Mouse (Mus musculus) urinary bladder, postnatal 36 days (tissue): ENCODE measurements around the gene Pbx3.

Source experiments
- DNase-seq, 2 experiments: peaks; one replicate each; pipeline ENCODE4 v3.0.0; 2022; ENCODE audit warnings: low spot score in 2 of 2, mixed read lengths in 1 of 2

Pbx3 gene

DNA sequence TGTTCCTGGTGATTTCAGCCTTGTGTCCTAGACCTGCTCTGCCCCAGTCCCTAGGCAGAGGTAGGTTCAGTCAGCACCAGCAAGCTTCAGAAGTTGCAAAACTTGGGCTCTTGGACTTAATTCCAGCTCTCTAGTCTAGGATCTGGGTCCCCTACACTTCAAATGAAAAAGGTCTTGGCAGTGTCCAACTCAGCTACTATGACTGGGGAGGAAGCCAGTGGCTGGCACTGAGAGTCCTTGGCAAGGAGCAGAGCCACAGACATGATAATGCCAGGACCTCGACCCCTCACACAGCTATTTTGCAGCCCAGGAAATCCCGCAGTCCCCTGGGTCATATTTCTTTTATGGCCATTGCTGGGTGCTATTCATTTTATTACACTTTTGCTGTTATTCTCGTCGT lies 225.9 kb downstream of the Pbx3 start:
- peak in 1 of 2 experiments; percentile 53 for DNase-seq

GRCm38 (mm10) chr2:34146431-34146830 lies 226.5 kb downstream of the Pbx3 start:
- DNase-seq = no peak

DNA sequence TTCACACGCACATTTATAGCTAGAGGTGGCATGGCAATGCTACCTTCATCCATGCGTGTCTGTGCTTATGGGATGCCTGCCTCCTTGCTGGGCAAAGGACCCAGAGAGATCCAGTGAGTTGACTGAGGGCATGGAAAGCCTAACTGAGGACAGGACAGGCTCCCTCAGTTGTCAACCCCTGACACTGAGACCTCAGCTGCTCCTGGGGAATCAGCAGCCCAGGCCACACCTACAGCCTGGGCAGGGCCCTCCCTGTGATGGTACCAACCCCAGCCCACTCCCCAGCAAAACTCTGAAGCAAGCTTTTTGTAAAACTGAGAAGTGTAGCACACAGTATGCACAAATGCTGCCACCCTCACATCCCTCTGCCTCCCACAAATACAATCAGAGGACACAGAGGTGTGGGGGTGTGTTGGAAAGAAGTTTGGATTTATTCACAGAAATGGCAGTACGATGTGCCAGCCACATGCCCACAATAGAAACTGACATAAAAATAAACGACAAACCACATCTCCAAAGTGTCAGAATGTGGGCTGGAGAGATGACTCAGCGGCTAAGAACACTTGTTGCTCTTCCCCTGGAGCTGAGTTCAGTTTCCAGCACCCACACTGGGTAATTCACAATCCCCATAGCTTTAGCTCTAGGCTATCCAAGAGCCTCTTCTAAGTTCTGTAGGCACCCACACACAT lies 233.3 kb downstream of the Pbx3 start:
- no peak for DNase-seq

DNA sequence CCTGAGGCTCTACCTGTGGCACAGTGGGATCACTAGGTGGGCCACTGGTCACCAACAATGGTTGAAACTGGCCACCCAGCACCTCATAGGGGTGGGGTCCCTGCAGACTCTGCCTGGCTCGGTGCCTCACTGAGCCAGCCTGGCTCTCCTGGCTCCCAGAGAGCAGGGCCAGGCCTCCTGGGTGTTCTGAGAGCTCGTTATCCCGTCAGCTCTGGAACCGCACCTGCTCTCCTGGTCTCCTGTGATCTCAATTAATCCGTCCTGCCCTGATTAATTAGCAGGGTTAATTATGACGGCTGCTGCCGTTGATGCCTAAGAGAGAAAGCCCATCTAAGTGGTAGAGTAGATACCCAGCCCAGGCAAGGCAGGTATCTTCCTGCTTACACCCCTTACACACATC lies 237.6 kb downstream of the Pbx3 start:
- no peak for DNase-seq

GRCm38 (mm10) chr2:34132751-34133150 lies 240.2 kb downstream of the Pbx3 start:
- no peak for DNase-seq

GRCm38 (mm10) chr2:34129674-34130267 lies 243.2 kb downstream of the Pbx3 start:
- no peak for DNase-seq

- peak in 1 of 2 experiments; percentile 7 for DNase-seq
Measured at GRCm38 (mm10) chr2:34127871-34128270, 245.1 kb downstream of the Pbx3 start.

DNA sequence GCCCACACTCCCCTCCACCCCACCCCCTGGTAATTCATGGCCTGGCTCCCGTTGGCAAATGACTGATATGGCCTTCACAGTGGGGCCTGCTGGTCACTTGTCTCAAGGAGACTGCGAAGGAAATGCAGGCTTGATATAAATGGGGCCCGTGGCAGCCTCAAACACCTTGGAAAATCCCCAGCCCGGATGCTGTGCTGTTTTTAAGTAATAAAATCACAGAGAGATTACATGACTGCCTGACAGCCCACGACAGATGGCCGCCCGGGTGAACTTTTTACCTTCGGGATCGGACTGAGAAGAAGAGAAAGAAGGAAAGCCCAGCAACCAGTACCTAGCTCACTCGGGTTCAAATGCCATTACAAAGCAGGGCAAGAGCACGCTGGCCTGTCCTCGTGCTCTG lies 249.0 kb downstream of the Pbx3 start:
- DNase-seq = no peak
